Mouse (Mus musculus) heart, embryonic 16.5 days (tissue): ENCODE results near the gene Gm20924. TPM values are rescaled to one million over a fixed set of nuclear protein-coding genes. Genes with fewer than 3 reads are reported as not detected.
"Not testable (repeated sequence)": the region's sequence is repeated elsewhere in the genome, so short reads cannot be mapped to it uniquely, and the experiment has no call there.

Source experiments
- ATAC-seq: fragments of 200-750 bp; cut with Nextera tagmentation; replicated peaks from 2 replicates; pipeline ENCODE4 v1.8.0; 2017; ENCODE audit warnings: moderate number of reproducible peaks; ENCODE audit not compliant: insufficient read depth, low FRiP score; ENCODE audit errors: extremely low read depth
- H3K27ac ChIP-seq: fragments of 300-500 bp; sonication (generic); 2 replicates; pipeline ENCODE4 v1.5.1; 2014; ENCODE audit warnings: mild to moderate bottlenecking, low read length, control low read depth, moderate library complexity
- H3K27me3 ChIP-seq: fragments of 300-500 bp; sonication (generic); 2 replicates; pipeline ENCODE4 v1.6.1; 2014; ENCODE audit warnings: low read length, mixed read lengths; ENCODE audit not compliant: control insufficient read depth, insufficient read depth
- H3K36me3 ChIP-seq: fragments of 300-500 bp; sonication (generic); 2 replicates; pipeline ENCODE4 v1.6.1; 2014; ENCODE audit not compliant: control insufficient read depth, insufficient read depth
- H3K4me1 ChIP-seq: fragments of 300-500 bp; sonication (generic); 2 replicates; pipeline ENCODE4 v1.6.1; 2014; ENCODE audit warnings: low read length, mixed read lengths; ENCODE audit not compliant: control insufficient read depth, insufficient read depth
- H3K4me2 ChIP-seq: fragments of 300-500 bp; sonication (generic); 2 replicates; pipeline ENCODE4 v1.6.1; 2014; ENCODE audit warnings: low read depth, mild to moderate bottlenecking, control low read depth, low read length
- H3K4me3 ChIP-seq: fragments of 300-500 bp; sonication (generic); 2 replicates; pipeline ENCODE4 v1.5.1; 2014; ENCODE audit warnings: mild to moderate bottlenecking, control low read depth, low read length
- H3K9ac ChIP-seq: fragments of 300-500 bp; sonication (generic); 2 replicates; pipeline ENCODE4 v1.6.1; 2014; ENCODE audit warnings: low read length, control low read depth
- H3K9me3 ChIP-seq: fragments of 300-500 bp; sonication (generic); replicated peaks from 2 replicates; pipeline ENCODE4 v1.6.1; 2016; ENCODE audit warnings: low read length; ENCODE audit not compliant: control insufficient read depth
- WGBS: fragments of 180-500 bp; shearing (Covaris S2); extraction: QIAGEN DNeasy Blood & Tissue Kit; methylation state at CpG from one replicate; pipeline ENCODE4 v1.1.7; 2014; 5-methylcytosine and 5-hydroxymethylcytosine counted together
- polyA plus RNA-seq: library from polyadenylated mRNA; unstranded; fragments of >200 nt; fragmentation: Nextera tagmentation; extraction: Ambion mirVana; gene quantifications from 2 replicates; pipeline ENCODE4 v1.2.1, GENCODE M21; 2015

Gm20924 gene
- not detected in 2 replicates for polyA plus RNA-seq

DNA sequence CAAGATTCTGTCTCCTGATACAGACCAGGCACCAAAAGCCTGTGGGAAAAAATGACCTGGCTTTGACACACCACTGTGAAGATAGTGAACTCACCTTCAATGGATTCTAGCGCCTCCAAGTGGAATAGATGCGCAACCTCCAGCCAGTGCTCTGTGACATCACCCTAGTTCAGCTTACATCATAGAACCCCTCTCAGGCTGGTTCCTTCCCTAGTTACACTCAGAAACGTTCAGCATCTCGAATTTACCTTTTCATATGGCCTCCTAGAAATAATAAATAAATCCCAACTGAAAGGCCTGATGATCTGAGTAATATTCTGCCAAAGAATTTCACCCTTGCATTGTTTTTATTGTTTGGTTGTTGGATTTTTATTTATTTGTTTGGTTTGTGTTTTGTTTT lies at the start of gene Gm20924:
Gene Gm20924, minus strand, starts transcription at position 101 of the 400 bp plus-strand sequence.
- H3K4me3 ChIP-seq, H3K9ac ChIP-seq, H3K4me2 ChIP-seq, H3K4me1 ChIP-seq, H3K27me3 ChIP-seq, ATAC-seq, H3K27ac ChIP-seq, H3K36me3 ChIP-seq, H3K9me3 ChIP-seq: not testable (repeated sequence)
- WGBS: no CpG with 5 or more reads among the region's 4 CpGs

Other genes with a start within 250 kb of the Gm20924 start
- not detected in 2 replicates for gene Gm20736, start 170.2 kb upstream of the Gm20924 start, polyA plus RNA-seq